Mouse (Mus musculus): ENCODE results near the gene Slc7a6os. TPM values are rescaled to one million over a fixed set of nuclear protein-coding genes. Genes with fewer than 3 reads are reported as not detected.
A peak's percentile ranks its signal among the peaks of the same experiment; 100 is the strongest.

The Slc7a6os gene
- 37.8 and 39.5 TPM in 2 replicates for polyA plus RNA-seq (2015; fragmentation: Nextera tagmentation; extraction: Ambion mirVana)

DNA sequence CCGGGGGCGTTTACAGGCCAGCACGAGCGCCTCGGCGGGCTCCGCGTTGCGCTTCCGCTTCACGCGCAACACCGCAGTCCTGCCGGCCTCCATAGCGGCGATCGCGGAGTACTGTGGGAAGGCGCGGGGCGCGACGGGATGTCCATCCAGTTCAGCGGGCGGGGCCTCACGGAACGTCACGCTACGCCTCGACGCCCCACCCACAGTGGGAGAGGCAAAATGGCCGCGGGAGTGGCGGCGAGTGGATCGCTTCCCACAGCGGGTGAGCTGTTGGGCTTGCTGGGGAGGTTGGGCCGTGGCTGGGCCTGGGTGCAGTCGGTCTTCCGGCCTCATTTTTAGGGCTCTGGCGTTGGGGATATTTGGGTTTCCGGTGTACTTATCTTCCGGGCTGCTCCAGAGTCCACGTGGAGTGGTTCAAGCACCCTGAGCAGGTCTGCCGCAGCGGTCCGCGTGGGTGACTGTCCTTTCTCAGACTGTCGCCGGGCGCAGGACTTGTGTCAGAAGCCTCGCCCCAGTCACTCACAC is at the start of gene Slc7a6os, which contains the start of gene Prmt7:
Slc7a6os (minus strand) TSS at position 115 of the 525 bp plus-strand sequence.
Prmt7 (plus strand) TSS at position 116 of the 525 bp plus-strand sequence.
- ATAC-seq, result peak; percentile 99
- Histone ChIP-seq H3K4me1 (peaks cover 20% of the 10 kb centered on the region), H3K36me3 (ENCODE audit: poor library complexity, severe bottlenecking) (peaks cover 51% of the 10 kb centered on the region), H3K9ac (peak within 1 kb of the TSS; percentile 92), H3K9me3 (replicated peaks) (no peaks in the 10 kb centered on the region), H3K4me2 (peak within 1 kb of the TSS; percentile 86), H3K4me3 (peak within 1 kb of the TSS; percentile 86), H3K27ac (peak within 1 kb of the TSS; percentile 94), H3K27me3 (no peaks in the 10 kb centered on the region)
- whole genome bisulfite sequencing, result under 1% methylated on average over 52 of the region's 52 CpGs

- Histone ChIP-seq H3K9ac (no peak overlapping the region), H3K4me2 (no peak overlapping the region)
- WGBS, result 95% methylated on average over 10 of the region's 10 CpGs
Measured at GRCm38 (mm10) chr8:106259579-106260255, 49.0 kb upstream of the Slc7a6os start.

GRCm38 (mm10) chr8:106258169-106258568 is 47.4 kb upstream of the Slc7a6os start:
- H3K27ac ChIP-seq, result no peak overlapping the region
- H3K9me3 ChIP-seq (replicated peaks), result no peaks in the 10 kb centered on the region
- 26% methylated on average over 1 of the region's 1 CpGs for WGBS
- no peak overlapping the region for H3K9ac ChIP-seq
- no peak overlapping the region for H3K4me2 ChIP-seq
- peaks cover 1% of the 10 kb centered on the region; the same call in 1 of the 2 replicates for H3K4me1 ChIP-seq
- no peaks in the 10 kb centered on the region for H3K27me3 ChIP-seq
- no peak for ATAC-seq
- no peak overlapping the region for H3K4me3 ChIP-seq
- H3K36me3 ChIP-seq (ENCODE audit: poor library complexity, severe bottlenecking), result peaks cover 93% of the 10 kb centered on the region

More at GRCm38 (mm10) chr8:106259579-106260255, 49.0 kb upstream of the Slc7a6os start:
- H3K4me3 ChIP-seq, result no peak overlapping the region
- peaks cover 92% of the 10 kb centered on the region for H3K36me3 ChIP-seq (ENCODE audit: poor library complexity, severe bottlenecking)
- no peak overlapping the region for H3K27ac ChIP-seq
- H3K27me3 ChIP-seq, result no peaks in the 10 kb centered on the region
- no peaks in the 10 kb centered on the region for H3K9me3 ChIP-seq (replicated peaks)
- ATAC-seq, result no peak
- peaks cover 13% of the 10 kb centered on the region; the same call in 1 of the 2 replicates for H3K4me1 ChIP-seq

GRCm38 (mm10) chr8:106250186-106250585 is 39.5 kb upstream of the Slc7a6os start:
- no peaks in the 10 kb centered on the region for H3K27me3 ChIP-seq
- ATAC-seq, result no peak
- H3K9ac ChIP-seq, result no peak overlapping the region
- WGBS, result 77% methylated on average over 4 of the region's 4 CpGs
- H3K36me3 ChIP-seq (ENCODE audit: poor library complexity, severe bottlenecking), result peaks cover 92% of the 10 kb centered on the region
- H3K4me3 ChIP-seq, result no peak overlapping the region
- H3K4me1 ChIP-seq, result no peaks in the 10 kb centered on the region
- H3K27ac ChIP-seq, result no peak overlapping the region
- H3K4me2 ChIP-seq, result no peak overlapping the region
- no peaks in the 10 kb centered on the region for H3K9me3 ChIP-seq (replicated peaks)

DNA sequence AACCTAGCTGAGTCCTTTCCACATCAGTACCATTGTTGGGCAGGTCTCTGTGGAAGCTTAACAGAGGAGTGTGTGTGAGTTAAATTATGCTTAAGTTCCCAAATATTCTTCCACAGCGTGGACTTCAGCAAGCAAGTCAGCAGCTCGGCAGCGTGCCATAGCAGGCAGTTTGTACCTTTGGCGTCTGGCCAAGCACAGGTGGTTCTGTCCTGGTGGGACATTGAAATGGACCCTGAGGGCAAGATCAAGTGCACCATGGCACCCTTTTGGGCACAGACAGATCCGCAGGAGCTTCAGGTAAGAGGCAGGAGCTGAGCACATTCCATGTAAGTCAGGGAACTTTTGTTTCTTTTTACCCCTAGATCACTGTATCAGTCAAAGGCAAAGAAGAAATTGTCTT is 26.4 kb upstream of the Slc7a6os start:
- Histone ChIP-seq H3K4me2 (no peak overlapping the region), H3K4me3 (no peak overlapping the region), H3K36me3 (ENCODE audit: poor library complexity, severe bottlenecking) (peaks cover 71% of the 10 kb centered on the region), H3K9me3 (replicated peaks) (no peaks in the 10 kb centered on the region), H3K4me1 (no peaks in the 10 kb centered on the region), H3K9ac (no peak overlapping the region), H3K27ac (no peak overlapping the region), H3K27me3 (no peaks in the 10 kb centered on the region)
- no peak for ATAC-seq
- WGBS, result 86% methylated on average over 5 of the region's 5 CpGs

- Histone ChIP-seq H3K27ac (no peak overlapping the region), H3K27me3 (no peaks in the 10 kb centered on the region), H3K36me3 (ENCODE audit: poor library complexity, severe bottlenecking) (peaks cover 71% of the 10 kb centered on the region), H3K9ac (no peak overlapping the region), H3K4me1 (no peaks in the 10 kb centered on the region), H3K4me2 (no peak overlapping the region), H3K4me3 (no peak overlapping the region), H3K9me3 (replicated peaks) (no peaks in the 10 kb centered on the region)
- WGBS, result 91% methylated on average over 17 of the region's 17 CpGs
- ATAC-seq, result no peak
Measured at GRCm38 (mm10) chr8:106234567-106235261, 24.0 kb upstream of the Slc7a6os start.

- 87% methylated on average over 3 of the region's 3 CpGs for WGBS
- ATAC-seq, result no peak
- no peaks in the 10 kb centered on the region for H3K27me3 ChIP-seq
- H3K4me3 ChIP-seq, result no peak overlapping the region
- no peak overlapping the region for H3K27ac ChIP-seq
- H3K9me3 ChIP-seq (replicated peaks), result no peaks in the 10 kb centered on the region
- H3K4me1 ChIP-seq, result no peaks in the 10 kb centered on the region
- H3K36me3 ChIP-seq (ENCODE audit: poor library complexity, severe bottlenecking), result peaks cover 74% of the 10 kb centered on the region
- no peak overlapping the region for H3K4me2 ChIP-seq
- no peak overlapping the region for H3K9ac ChIP-seq
Measured at GRCm38 (mm10) chr8:106232751-106233150, 22.0 kb upstream of the Slc7a6os start.

GRCm38 (mm10) chr8:106231536-106231935 is 20.8 kb upstream of the Slc7a6os start:
- H3K4me3 ChIP-seq, result no peak overlapping the region
- no peak overlapping the region for H3K27ac ChIP-seq
- no peaks in the 10 kb centered on the region for H3K27me3 ChIP-seq
- no peaks in the 10 kb centered on the region for H3K9me3 ChIP-seq (replicated peaks)
- 96% methylated on average over 7 of the region's 7 CpGs for WGBS
- H3K4me2 ChIP-seq, result no peak overlapping the region
- H3K36me3 ChIP-seq (ENCODE audit: poor library complexity, severe bottlenecking), result peaks cover 71% of the 10 kb centered on the region
- no peak for ATAC-seq
- H3K4me1 ChIP-seq, result no peaks in the 10 kb centered on the region
- H3K9ac ChIP-seq, result no peak overlapping the region

- no peaks in the 10 kb centered on the region for H3K4me1 ChIP-seq
- H3K27ac ChIP-seq, result no peak overlapping the region
- H3K9ac ChIP-seq, result no peak overlapping the region
- H3K4me2 ChIP-seq, result no peak overlapping the region
- WGBS, result 43% methylated on average over 9 of the region's 9 CpGs
- ATAC-seq, result no peak
- no peaks in the 10 kb centered on the region for H3K9me3 ChIP-seq (replicated peaks)
- H3K27me3 ChIP-seq, result no peaks in the 10 kb centered on the region
- no peak overlapping the region for H3K4me3 ChIP-seq
- peaks cover 86% of the 10 kb centered on the region for H3K36me3 ChIP-seq (ENCODE audit: poor library complexity, severe bottlenecking)
Measured at GRCm38 (mm10) chr8:106226589-106226988, 15.9 kb upstream of the Slc7a6os start.

GRCm38 (mm10) chr8:106219620-106220019 is 8.9 kb upstream of the Slc7a6os start:
- Histone ChIP-seq H3K4me3 (no peak overlapping the region), H3K4me2 (no peak overlapping the region), H3K27me3 (no peaks in the 10 kb centered on the region), H3K36me3 (ENCODE audit: poor library complexity, severe bottlenecking) (peaks cover 93% of the 10 kb centered on the region), H3K4me1 (no peaks in the 10 kb centered on the region), H3K9me3 (replicated peaks) (no peaks in the 10 kb centered on the region), H3K27ac (no peak overlapping the region), H3K9ac (no peak overlapping the region)
- 91% methylated on average over 3 of the region's 3 CpGs for WGBS
- ATAC-seq, result no peak

GRCm38 (mm10) chr8:106213959-106214358 is 3.2 kb upstream of the Slc7a6os start:
- no peak overlapping the region for H3K9ac ChIP-seq
- ATAC-seq, result no peak
- H3K36me3 ChIP-seq (ENCODE audit: poor library complexity, severe bottlenecking), result peaks cover 62% of the 10 kb centered on the region
- no peaks in the 10 kb centered on the region for H3K27me3 ChIP-seq
- no peak overlapping the region for H3K4me3 ChIP-seq
- peaks cover 16% of the 10 kb centered on the region for H3K4me1 ChIP-seq
- 91% methylated on average over 3 of the region's 3 CpGs for WGBS
- H3K9me3 ChIP-seq (replicated peaks), result no peaks in the 10 kb centered on the region
- no peak overlapping the region for H3K4me2 ChIP-seq
- no peak overlapping the region for H3K27ac ChIP-seq

DNA sequence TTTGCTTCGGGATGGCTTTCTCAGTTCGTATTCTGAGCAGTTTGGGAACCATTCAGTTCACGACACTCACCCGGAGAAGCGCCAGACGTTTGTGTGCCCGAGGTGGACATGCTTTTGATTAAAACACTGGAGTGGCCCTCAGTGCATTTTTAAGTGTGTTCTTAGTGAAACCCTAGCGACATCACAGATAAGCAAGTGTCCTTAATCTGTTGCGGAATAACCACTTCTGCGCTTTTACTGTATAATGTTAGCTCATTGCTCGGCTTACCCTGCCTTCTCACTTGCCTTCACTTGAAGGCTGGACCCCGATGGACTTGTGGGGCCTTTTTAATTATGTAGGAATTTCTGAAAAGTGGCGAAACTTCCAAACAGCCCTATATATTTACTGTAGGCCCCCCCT is 686 bp upstream of the Slc7a6os start:
- Histone ChIP-seq H3K36me3 (ENCODE audit: poor library complexity, severe bottlenecking) (peaks cover 53% of the 10 kb centered on the region), H3K4me2 (peak overlapping the region; percentile 86), H3K4me1 (peaks cover 20% of the 10 kb centered on the region), H3K27me3 (no peaks in the 10 kb centered on the region), H3K4me3 (peak overlapping the region; percentile 86), H3K27ac (peak overlapping the region; percentile 94), H3K9me3 (replicated peaks) (no peaks in the 10 kb centered on the region), H3K9ac (peak overlapping the region; percentile 92)
- WGBS, result 5% methylated on average over 13 of the region's 13 CpGs
- ATAC-seq, result no peak

Data from forebrain, embryonic 13.5 days (tissue).